Mouse (Mus musculus) C2C12 (cell line): ENCODE results near the gene Map3k6.

Experiments
- CTCF ChIP-seq: IDR thresholded peaks from one replicate; pipeline ENCODE4 v1.5.1; 2011; ENCODE audit not compliant: control insufficient read depth, insufficient read depth, insufficient read length
- MAX ChIP-seq: IDR thresholded peaks from one replicate; pipeline ENCODE4 v1.6.1; 2011; ENCODE audit warnings: mild to moderate bottlenecking, control low read depth
- MYOD1 ChIP-seq: IDR thresholded peaks from one replicate; pipeline ENCODE4 v1.6.1; 2011; ENCODE audit warnings: low read depth; ENCODE audit not compliant: control insufficient read depth, insufficient read length
- MYOG ChIP-seq: IDR thresholded peaks from one replicate; pipeline ENCODE4 v1.6.1; 2011; ENCODE audit not compliant: control insufficient read depth, insufficient read length; ENCODE audit errors: extremely low read depth

- TF ChIP-seq CTCF (no peak), MYOD1 (no peak), MAX (no peak), MYOG (no peak)
Measured at GRCm38 (mm10) chr4:133243538-133243937, 2.9 kb downstream of the Map3k6 start.
